Mouse (Mus musculus): Measurements from ENCODE around the gene Fam168b.

DNA sequence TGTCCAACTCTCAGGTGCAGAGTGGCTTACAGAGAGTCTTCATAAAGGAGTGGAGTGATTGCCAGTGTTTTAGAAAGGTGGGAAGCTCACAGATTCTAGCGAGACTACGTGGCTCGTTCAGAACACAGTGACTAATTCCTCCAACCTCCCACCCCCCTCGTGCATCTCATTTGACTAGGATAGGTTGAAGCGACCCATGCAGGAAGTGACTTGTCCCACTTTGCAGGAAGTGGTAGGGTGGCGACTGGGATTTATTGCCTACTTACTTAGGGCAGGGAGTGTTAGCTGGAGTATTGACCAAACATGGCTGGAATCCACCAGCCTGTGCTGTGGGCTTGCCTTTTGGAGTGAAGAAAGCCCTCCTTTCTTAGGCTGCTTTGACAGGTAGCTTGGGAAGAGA, 8.7 kb upstream of the Fam168b start:
- TF ChIP-seq POLR2A (IDR thresholded peaks at IDR 0.05; ENCODE audit: borderline replicate concordance, extremely low read depth, insufficient read depth, insufficient read length, poor library complexity, severe bottlenecking) (no peak), CTCF (IDR thresholded peaks at IDR 0.05; ENCODE audit: borderline replicate concordance, extremely low read depth, insufficient read depth, insufficient read length) (no peak)

Data from brain, embryonic 14.5 days (tissue).